Mouse (Mus musculus): ENCODE measurements around the gene Sorbs2.
"Not testable (repeated sequence)": the region's sequence is repeated elsewhere in the genome, so short reads cannot be mapped to it uniquely, and the experiment has no call there.

Gene Sorbs2

GRCm38 (mm10) chr8:45845906-45846305, 338.3 kb downstream of the Sorbs2 start:
- no peak for DNase-seq (ENCODE audit: low spot score)

- no peak for DNase-seq (ENCODE audit: low spot score)
Observed at GRCm38 (mm10) chr8:45855118-45855517, 347.5 kb downstream of the Sorbs2 start.

DNA sequence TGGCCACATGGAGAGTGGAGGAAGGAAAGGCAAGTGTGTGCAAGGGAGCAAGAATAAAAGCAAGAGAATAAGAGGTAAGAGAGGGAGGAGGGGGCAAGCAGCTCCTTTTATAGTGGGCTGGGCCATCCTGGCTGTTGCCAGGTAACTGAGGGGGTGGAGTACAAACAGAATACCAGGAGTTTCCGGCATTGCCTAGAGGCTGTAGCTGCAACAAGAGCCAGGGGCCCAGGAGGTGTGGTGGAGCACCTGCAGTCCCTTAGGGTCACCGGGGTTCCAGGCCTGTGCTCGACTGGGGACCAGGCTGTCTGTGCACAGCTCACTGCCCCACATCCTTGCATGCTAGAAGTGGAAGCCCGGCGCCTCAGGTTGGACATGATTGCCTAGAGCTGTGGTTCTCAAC, 350.1 kb downstream of the Sorbs2 start:
- no peak for DNase-seq (ENCODE audit: low spot score)

DNA sequence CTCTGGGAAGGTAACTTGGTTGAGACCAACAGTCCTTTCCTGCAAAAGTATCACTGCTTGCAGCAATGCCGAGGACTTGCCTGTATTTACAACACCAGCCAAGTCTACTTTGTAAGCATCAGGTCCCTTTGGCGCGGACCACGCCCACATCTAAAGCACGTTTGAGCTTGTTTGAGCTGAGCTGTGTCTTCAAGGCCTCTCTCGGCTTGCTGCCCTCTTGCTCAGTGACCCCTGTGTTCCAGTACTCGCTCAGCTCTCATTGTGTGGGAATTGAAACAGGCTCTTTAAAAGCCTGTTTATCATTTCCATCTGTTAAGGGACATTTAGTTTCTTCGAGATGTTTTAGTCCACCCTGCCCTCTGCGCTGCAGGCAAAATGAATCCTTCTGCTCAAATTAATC, 350.8 kb downstream of the Sorbs2 start:
- DNase-seq (ENCODE audit: low spot score), result no peak

- DNase-seq (ENCODE audit: low spot score), result not testable (repeated sequence)
Observed at GRCm38 (mm10) chr8:45871587-45871986, 364.0 kb downstream of the Sorbs2 start.

DNA sequence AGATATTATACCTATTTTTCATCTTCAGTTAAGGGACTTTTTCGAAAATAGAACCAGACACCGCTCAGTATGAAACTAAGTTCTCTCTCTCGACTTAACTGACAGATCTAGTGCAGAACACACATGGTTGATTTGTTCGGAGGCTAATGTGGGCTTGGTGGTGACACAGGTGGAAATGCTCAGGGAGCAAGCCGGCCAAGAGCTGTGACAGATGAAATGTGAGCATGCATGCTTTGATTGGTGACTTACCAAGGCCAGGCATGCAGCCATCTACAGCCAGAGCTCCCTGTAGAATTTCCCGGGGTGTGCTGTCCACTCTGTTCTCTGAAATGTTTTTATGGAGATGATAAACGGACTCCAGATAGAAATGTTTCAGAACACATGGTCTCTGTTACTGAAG, 364.5 kb downstream of the Sorbs2 start:
- DNase-seq (ENCODE audit: low spot score), result no peak

GRCm38 (mm10) chr8:45874945-45875626, 367.5 kb downstream of the Sorbs2 start:
- peak; percentile 58 for DNase-seq (ENCODE audit: low spot score)

DNA sequence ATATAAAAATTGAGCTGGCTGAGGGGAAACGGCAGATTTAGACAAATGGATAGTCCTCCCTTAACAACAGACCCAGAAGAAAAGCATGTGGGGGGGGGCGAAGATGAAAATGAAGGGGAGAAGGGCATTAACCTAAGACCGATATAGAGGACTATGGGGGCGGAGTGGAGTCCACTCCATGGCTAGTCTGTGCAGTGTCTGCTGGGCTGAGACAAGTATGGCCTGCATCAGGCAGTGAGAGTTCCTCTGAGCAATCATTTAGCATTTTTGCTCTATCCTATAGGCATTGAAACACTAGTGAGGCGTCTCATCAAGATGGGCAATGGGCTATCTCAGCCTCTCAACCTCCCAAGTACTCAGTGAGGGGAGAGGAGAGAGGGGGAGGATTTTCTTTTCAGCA, 368.8 kb downstream of the Sorbs2 start:
- DNase-seq (ENCODE audit: low spot score), result no peak
